Mouse (Mus musculus) heart, adult 2 months (tissue): Measurements from ENCODE around the gene Atg13. TPM values are rescaled to one million over a fixed set of nuclear protein-coding genes. Genes with fewer than 3 reads are reported as not detected.
A peak's percentile ranks its signal among the peaks of the same experiment; 100 is the strongest.

Experiments used
- DNase-seq, 2 experiments: peaks; one replicate each; pipeline ENCODE4 v3.0.0; 2021
- H3K27ac ChIP-seq: fragments of 200-600 bp; 2 replicates; pipeline ENCODE4 v1.8.1; 2022
- H3K27me3 ChIP-seq: fragments of 200-500 bp; 2 replicates; pipeline ENCODE4 v1.6.1; 2012; ENCODE audit warnings: mild to moderate bottlenecking, low read length, inconsistent platforms, mixed read lengths; ENCODE audit not compliant: control insufficient read depth, insufficient read depth
- H3K36me3 ChIP-seq: fragments of 200-500 bp; 2 replicates; pipeline ENCODE4 v1.6.1; 2012; ENCODE audit warnings: low read length, inconsistent platforms; ENCODE audit not compliant: control insufficient read depth, insufficient read depth
- H3K4me1 ChIP-seq: fragments of 200-500 bp; 2 replicates; pipeline ENCODE4 v1.6.1; 2011; ENCODE audit warnings: low read length; ENCODE audit not compliant: control insufficient read depth, insufficient read depth
- H3K4me3 ChIP-seq: fragments of 200-600 bp; 2 replicates; pipeline ENCODE4 v1.8.1; 2022
- H3K79me2 ChIP-seq: fragments of 200-500 bp; replicated peaks from 2 replicates; pipeline ENCODE4 v1.6.1; 2012; ENCODE audit warnings: mild to moderate bottlenecking, inconsistent platforms, low read length, moderate library complexity, mixed read lengths; ENCODE audit not compliant: control insufficient read depth, insufficient read depth
- H3K9ac ChIP-seq: fragments of 200-500 bp; 2 replicates; pipeline ENCODE4 v1.6.1; 2012; ENCODE audit warnings: low read depth, mild to moderate bottlenecking, control low read depth, inconsistent platforms, low read length, mixed read lengths
- CTCF ChIP-seq: fragments of 200-600 bp; IDR thresholded peaks from 2 replicates; pipeline ENCODE4 v1.8.1; 2022; ENCODE audit warnings: antibody characterized with exemption, mild to moderate bottlenecking, moderate library complexity
- EP300 ChIP-seq: fragments of 200-500 bp; IDR thresholded peaks from 2 replicates; pipeline ENCODE4 v1.6.1; 2011; ENCODE audit warnings: low read depth, low read length, control low read depth; ENCODE audit not compliant: insufficient read depth
- POLR2A ChIP-seq: fragments of 200-500 bp; IDR thresholded peaks from 2 replicates; pipeline ENCODE4 v1.6.1; 2011; ENCODE audit warnings: mild to moderate bottlenecking, low read depth, low read length, control low read depth; ENCODE audit not compliant: insufficient read depth
- WGBS: fragments of 180-500 bp; shearing (Covaris S2); methylation state at CpG from one replicate; pipeline ENCODE4 v1.1.7; 2018; 5-methylcytosine and 5-hydroxymethylcytosine counted together
- intact Hi-C: fragments of 180-260 bp; cut with DNase I; formaldehyde crosslinking; loops from one replicate; pipeline ENCODE4 v1.15.1; 2025
- polyA plus RNA-seq: library from polyadenylated mRNA; depleted of rRNA; stranded (reverse); fragments of >200 nt; gene quantifications from 2 replicates; pipeline ENCODE4 v1.2.3, GENCODE M21; 2012
- total RNA-seq, 2 experiments: library from RNA; stranded (reverse); gene quantifications; 2 replicates each; pipeline ENCODE4 v1.2.3; 2021

The Atg13 gene
- total and polyA plus RNA-seq, 3 experiments, result 43.1 to 66.4 (median 54.1) TPM

DNA sequence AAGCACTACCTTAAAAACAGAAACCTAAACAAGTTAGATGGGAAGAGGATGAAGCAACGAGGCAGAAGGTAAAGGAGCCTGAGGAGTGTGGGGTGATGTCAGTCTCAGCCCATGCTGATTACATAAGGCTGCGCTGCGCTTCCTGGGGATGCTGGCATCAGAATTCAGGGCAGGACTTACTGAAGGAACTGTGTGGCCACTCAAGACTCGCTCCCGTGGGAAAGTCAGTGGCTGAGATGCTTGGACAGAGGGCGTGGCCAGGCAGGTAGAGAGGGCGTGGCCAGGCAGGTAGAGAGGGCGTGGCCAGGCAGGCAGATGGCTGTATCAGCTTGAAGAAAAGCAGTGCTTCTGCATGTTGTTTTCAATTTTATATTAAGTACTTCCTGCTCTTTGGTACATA is 26.5 kb downstream of the Atg13 start:
- Histone ChIP-seq H3K27me3 (no peaks in the 10 kb centered on the region), H3K79me2 (no peaks in the 10 kb centered on the region), H3K36me3 (no peaks in the 10 kb centered on the region; the same call in none of the 2 replicates), H3K9ac (no peak overlapping the region), H3K27ac (no peak overlapping the region), H3K4me3 (no peak overlapping the region), H3K4me1 (no peaks in the 10 kb centered on the region)
- 78% methylated on average over 8 of the region's 8 CpGs for WGBS
- no peak for DNase-seq
- no peak for TF ChIP-seq EP300
- no peak for TF ChIP-seq POLR2A
- no peak for TF ChIP-seq CTCF
- intact Hi-C loops, result loop anchor here (5.0 kb wide), 1 partner anchor 93 kb away; no protein-coding TSS in a partner anchor

DNA sequence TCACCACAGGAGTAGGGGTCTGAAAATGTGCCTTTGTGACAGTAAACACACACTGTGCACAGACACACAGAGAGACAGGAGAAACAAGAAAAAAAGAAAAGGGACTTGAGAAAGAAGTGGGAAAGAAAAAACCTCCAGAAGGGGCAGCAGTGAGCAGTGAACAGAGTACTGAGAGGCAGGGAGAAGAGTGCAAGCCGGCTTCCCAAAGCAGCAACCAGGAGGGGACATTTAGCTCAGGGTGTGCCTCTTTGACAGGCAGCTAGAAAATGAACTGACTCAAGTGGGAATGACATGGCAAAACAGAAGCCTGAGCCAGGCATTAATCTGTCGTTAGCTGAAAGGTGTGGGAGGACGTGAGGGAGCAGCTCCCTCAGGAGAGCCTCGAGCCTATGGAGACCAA is 27.5 kb downstream of the Atg13 start:
- Histone ChIP-seq H3K79me2 (no peaks in the 10 kb centered on the region), H3K36me3 (no peaks in the 10 kb centered on the region; the same call in 1 of the 2 replicates), H3K27ac (peak overlapping the region; percentile 50), H3K4me1 (no peaks in the 10 kb centered on the region), H3K27me3 (no peaks in the 10 kb centered on the region), H3K9ac (no peak overlapping the region), H3K4me3 (no peak overlapping the region)
- DNase-seq, result no peak
- intact Hi-C loops, result loop anchor here (5.0 kb wide), 1 partner anchor 94 kb away; no protein-coding TSS in a partner anchor
- TF ChIP-seq CTCF (peak; percentile 73), POLR2A (no peak)
- 47% methylated on average over 4 of the region's 4 CpGs for WGBS

DNA sequence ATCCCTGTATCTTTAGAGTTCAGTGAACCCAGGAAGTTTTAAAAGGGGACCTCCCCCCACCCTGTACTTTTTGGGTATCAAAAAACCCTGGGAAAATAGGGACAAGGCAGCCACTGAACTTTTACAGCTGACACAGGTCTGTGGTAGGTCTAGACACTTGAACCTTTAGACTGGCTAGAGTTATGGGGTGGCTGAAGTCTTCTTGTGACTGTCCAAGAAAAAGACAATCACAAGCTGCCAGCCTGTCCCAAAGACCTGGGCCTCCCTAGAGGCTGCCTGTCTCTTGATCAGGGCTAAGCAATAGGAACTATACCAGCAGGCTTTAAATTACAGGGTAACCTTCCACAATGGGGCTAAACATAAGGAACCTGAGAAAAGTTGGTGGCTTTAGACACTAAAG is 33.4 kb downstream of the Atg13 start:
- Histone ChIP-seq H3K27ac (no peak overlapping the region), H3K27me3 (no peaks in the 10 kb centered on the region), H3K4me3 (no peak overlapping the region), H3K9ac (no peak overlapping the region), H3K4me1 (peaks cover 2% of the 10 kb centered on the region; the same call in 1 of the 2 replicates), H3K79me2 (no peaks in the 10 kb centered on the region), H3K36me3 (no peaks in the 10 kb centered on the region)
- TF ChIP-seq POLR2A (no peak), EP300 (no peak), CTCF (no peak)
- intact Hi-C loops, result no loop called here
- no peak for DNase-seq

DNA sequence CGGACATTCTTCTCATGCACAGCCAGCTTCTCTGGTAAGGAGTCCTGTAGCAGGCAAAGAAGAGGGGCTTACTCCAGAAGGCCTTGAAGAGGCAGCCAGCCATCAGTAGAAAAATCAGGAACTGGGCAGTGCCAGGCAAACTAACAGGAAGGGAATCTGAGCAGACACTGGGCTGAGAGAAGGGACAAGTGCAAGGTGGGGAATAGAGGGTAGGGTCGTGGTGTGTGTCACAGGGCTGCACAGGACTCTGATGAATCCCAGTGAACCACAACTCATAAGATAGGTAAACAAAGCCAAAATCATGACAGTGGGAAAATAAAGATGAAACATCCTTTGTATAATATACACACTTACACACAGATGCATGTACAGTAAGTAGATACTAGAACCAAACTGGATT is 34.0 kb downstream of the Atg13 start:
- H3K27me3 ChIP-seq, result no peaks in the 10 kb centered on the region
- H3K9ac ChIP-seq, result no peak overlapping the region
- DNase-seq, result no peak
- no peak overlapping the region for H3K4me3 ChIP-seq
- intact Hi-C loops, result no loop called here
- H3K36me3 ChIP-seq, result no peaks in the 10 kb centered on the region
- peaks cover 2% of the 10 kb centered on the region; the same call in 1 of the 2 replicates for H3K4me1 ChIP-seq
- H3K79me2 ChIP-seq, result no peaks in the 10 kb centered on the region
- WGBS, result 81% methylated on average over 2 of the region's 2 CpGs
- TF ChIP-seq POLR2A (no peak), CTCF (no peak), EP300 (no peak)
- H3K27ac ChIP-seq, result no peak overlapping the region

DNA sequence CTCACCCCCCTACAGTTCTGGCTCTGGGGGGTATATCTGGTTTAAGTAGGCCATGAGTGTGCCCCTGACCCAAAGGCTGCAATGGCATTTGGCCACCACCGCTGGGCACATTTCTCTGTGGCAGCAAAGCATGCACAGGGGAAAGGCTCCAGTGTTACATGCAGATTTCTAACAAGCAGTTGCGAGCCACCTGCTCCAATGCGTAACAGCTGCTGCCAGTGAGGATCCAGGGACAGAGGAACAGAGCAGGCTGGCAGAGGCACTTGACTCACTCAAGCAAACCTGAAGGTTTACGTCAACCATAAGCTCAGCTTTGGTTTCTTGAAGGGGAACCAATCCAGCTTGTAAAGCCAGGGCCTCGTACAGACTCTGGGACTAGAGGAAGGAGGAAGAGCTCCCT is 35.5 kb downstream of the Atg13 start:
- intact Hi-C loops, result no loop called here
- Histone ChIP-seq H3K79me2 (no peaks in the 10 kb centered on the region), H3K4me1 (peaks cover 2% of the 10 kb centered on the region; the same call in 1 of the 2 replicates), H3K27ac (no peak overlapping the region), H3K4me3 (no peak overlapping the region), H3K36me3 (no peaks in the 10 kb centered on the region), H3K27me3 (no peaks in the 10 kb centered on the region), H3K9ac (no peak overlapping the region)
- no peak for DNase-seq
- 87% methylated on average over 5 of the region's 5 CpGs for WGBS
- no peak for TF ChIP-seq EP300
- TF ChIP-seq POLR2A, result no peak
- no peak for TF ChIP-seq CTCF

DNA sequence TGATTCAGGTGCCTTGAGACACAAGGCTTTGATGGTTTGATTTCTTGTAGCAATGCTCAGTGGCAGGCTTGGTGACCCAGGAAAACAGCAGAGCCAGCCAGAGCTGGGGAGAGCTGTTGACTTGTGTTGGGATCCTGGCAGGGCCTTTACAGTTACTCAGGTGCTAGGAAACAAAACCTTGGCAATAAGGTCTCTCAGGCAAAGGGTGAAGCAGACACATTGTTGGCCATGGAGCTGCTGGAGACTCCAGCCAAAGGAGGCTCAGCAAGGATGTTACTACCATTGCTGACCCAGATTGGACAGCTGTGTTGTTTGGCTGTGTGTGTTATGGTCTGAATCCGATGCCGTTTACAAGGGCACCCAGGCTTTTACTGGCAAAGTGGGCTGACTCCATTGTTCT is 36.8 kb downstream of the Atg13 start:
- no peaks in the 10 kb centered on the region for H3K79me2 ChIP-seq
- no peaks in the 10 kb centered on the region for H3K27me3 ChIP-seq
- peaks cover 2% of the 10 kb centered on the region; the same call in 1 of the 2 replicates for H3K4me1 ChIP-seq
- WGBS, result 50% methylated on average over 2 of the region's 2 CpGs
- no peak overlapping the region for H3K9ac ChIP-seq
- no peak overlapping the region for H3K4me3 ChIP-seq
- no peak overlapping the region for H3K27ac ChIP-seq
- no peak for DNase-seq
- no peaks in the 10 kb centered on the region for H3K36me3 ChIP-seq
- TF ChIP-seq CTCF, result no peak
- peak; percentile 57; the same call in 1 of the 2 replicates for TF ChIP-seq EP300
- intact Hi-C loops, result no loop called here
